Mouse (Mus musculus) hindbrain, embryonic 16.5 days (tissue): ENCODE measurements around the gene Flt1. TPM values are rescaled to one million over a fixed set of nuclear protein-coding genes. Genes with fewer than 3 reads are reported as not detected.

Experiments
- ATAC-seq: fragments of 200-750 bp; cut with Nextera tagmentation; 2 replicates; pipeline ENCODE4 v1.8.0; 2017; ENCODE audit warnings: moderate TSS enrichment, moderate library complexity
- H3K27ac ChIP-seq: fragments of 300-500 bp; sonication (generic); 2 replicates; pipeline ENCODE4 v1.5.1; 2014; ENCODE audit warnings: low read depth, mild to moderate bottlenecking, control low read depth, low read length, moderate library complexity
- H3K27me3 ChIP-seq: fragments of 300-500 bp; sonication (generic); replicated peaks from 2 replicates; pipeline ENCODE4 v1.6.1; 2014; ENCODE audit warnings: low read length; ENCODE audit not compliant: control insufficient read depth, insufficient read depth
- H3K36me3 ChIP-seq: fragments of 300-500 bp; sonication (generic); 2 replicates; pipeline ENCODE4 v1.6.1; 2014; ENCODE audit warnings: mild to moderate bottlenecking, low read length, moderate library complexity, mixed read lengths; ENCODE audit not compliant: control insufficient read depth, insufficient read depth
- H3K4me1 ChIP-seq: fragments of 300-500 bp; sonication (generic); 2 replicates; pipeline ENCODE4 v1.6.1; 2014; ENCODE audit warnings: low read depth, low read length; ENCODE audit not compliant: control insufficient read depth, insufficient read depth
- H3K4me2 ChIP-seq: fragments of 300-500 bp; sonication (generic); 2 replicates; pipeline ENCODE4 v1.6.1; 2014; ENCODE audit warnings: mild to moderate bottlenecking, low read length, control low read depth, moderate library complexity
- H3K4me3 ChIP-seq: fragments of 300-500 bp; sonication (generic); 2 replicates; pipeline ENCODE4 v1.5.1; 2014; ENCODE audit warnings: mild to moderate bottlenecking, low read length, control low read depth, moderate library complexity
- H3K9ac ChIP-seq: fragments of 300-500 bp; sonication (generic); 2 replicates; pipeline ENCODE4 v1.6.1; 2014; ENCODE audit warnings: low read depth, mild to moderate bottlenecking, control low read depth, low read length, moderate library complexity
- H3K9me3 ChIP-seq: fragments of 300-500 bp; sonication (generic); 2 replicates; pipeline ENCODE4 v1.6.1; 2014; ENCODE audit warnings: mild to moderate bottlenecking, low read length, moderate library complexity; ENCODE audit not compliant: control insufficient read depth
- WGBS: fragments of 180-500 bp; shearing (Covaris S2); extraction: QIAGEN DNeasy Blood & Tissue Kit; methylation state at CpG from one replicate; pipeline ENCODE4 v1.1.7; 2014; 5-methylcytosine and 5-hydroxymethylcytosine counted together
- polyA plus RNA-seq: library from polyadenylated mRNA; unstranded; fragments of >200 nt; fragmentation: Nextera tagmentation; extraction: Ambion mirVana; gene quantifications from 2 replicates; pipeline ENCODE4 v1.2.1, GENCODE M21; 2015

Flt1 gene
- polyA plus RNA-seq, result 14.6 and 15.1 TPM in 2 replicates

GRCm38 (mm10) chr5:147725831-147726700, at the start of gene Flt1:
Flt1 (minus strand) TSS chr5:147726011.
- H3K9ac ChIP-seq, result peak within 1 kb of the TSS; percentile 36
- H3K9me3 ChIP-seq, result no peaks in the 10 kb centered on the region
- under 1% methylated on average over 73 of the region's 82 CpGs for WGBS
- peak within 1 kb of the TSS; percentile 34 for H3K4me3 ChIP-seq
- peaks cover 18% of the 10 kb centered on the region for H3K4me1 ChIP-seq
- no peaks in the 10 kb centered on the region for H3K36me3 ChIP-seq
- H3K27me3 ChIP-seq, result peaks cover 47% of the 10 kb centered on the region
- H3K4me2 ChIP-seq, result peak within 1 kb of the TSS; percentile 77
- no peak within 1 kb of the TSS for H3K27ac ChIP-seq
- ATAC-seq, result peak; percentile 50

GRCm38 (mm10) chr5:147775222-147775621, 49.4 kb upstream of the Flt1 start:
- Histone ChIP-seq H3K27me3 (no peaks in the 10 kb centered on the region), H3K4me3 (no peak overlapping the region), H3K4me2 (no peak overlapping the region), H3K27ac (no peak overlapping the region), H3K36me3 (no peaks in the 10 kb centered on the region), H3K9me3 (no peaks in the 10 kb centered on the region), H3K9ac (no peak overlapping the region), H3K4me1 (no peaks in the 10 kb centered on the region)
- 89% methylated on average over 7 of the region's 7 CpGs for WGBS
- ATAC-seq, result no peak

GRCm38 (mm10) chr5:147769918-147770317, 44.1 kb upstream of the Flt1 start:
- no peak overlapping the region for H3K4me3 ChIP-seq
- no peak overlapping the region for H3K9ac ChIP-seq
- no peaks in the 10 kb centered on the region for H3K9me3 ChIP-seq
- H3K4me2 ChIP-seq, result no peak overlapping the region
- no peak overlapping the region for H3K27ac ChIP-seq
- H3K4me1 ChIP-seq, result no peaks in the 10 kb centered on the region
- 76% methylated on average over 6 of the region's 6 CpGs for WGBS
- no peaks in the 10 kb centered on the region for H3K27me3 ChIP-seq
- no peak for ATAC-seq
- H3K36me3 ChIP-seq, result no peaks in the 10 kb centered on the region

GRCm38 (mm10) chr5:147764061-147764460, 38.2 kb upstream of the Flt1 start:
- 75% methylated on average over 4 of the region's 4 CpGs for WGBS
- H3K9me3 ChIP-seq, result no peaks in the 10 kb centered on the region
- ATAC-seq, result no peak

GRCm38 (mm10) chr5:147761984-147762383, 36.2 kb upstream of the Flt1 start:
- no peak for ATAC-seq
- Histone ChIP-seq H3K36me3 (no peaks in the 10 kb centered on the region), H3K27ac (no peak overlapping the region), H3K9ac (no peak overlapping the region), H3K4me3 (no peak overlapping the region), H3K4me2 (no peak overlapping the region), H3K9me3 (no peaks in the 10 kb centered on the region), H3K4me1 (no peaks in the 10 kb centered on the region), H3K27me3 (no peaks in the 10 kb centered on the region)
- WGBS, result 24% methylated on average over 8 of the region's 8 CpGs

More at GRCm38 (mm10) chr5:147764061-147764460, 38.2 kb upstream of the Flt1 start:
- Histone ChIP-seq H3K9ac (no peak overlapping the region), H3K36me3 (no peaks in the 10 kb centered on the region), H3K4me3 (no peak overlapping the region), H3K27ac (no peak overlapping the region), H3K4me1 (no peaks in the 10 kb centered on the region), H3K27me3 (no peaks in the 10 kb centered on the region), H3K4me2 (no peak overlapping the region)

GRCm38 (mm10) chr5:147761275-147761674, 35.5 kb upstream of the Flt1 start:
- no peaks in the 10 kb centered on the region for H3K27me3 ChIP-seq
- H3K9ac ChIP-seq, result no peak overlapping the region
- no peaks in the 10 kb centered on the region for H3K9me3 ChIP-seq
- 10% methylated on average over 9 of the region's 9 CpGs for WGBS
- no peak overlapping the region for H3K4me2 ChIP-seq
- no peaks in the 10 kb centered on the region for H3K36me3 ChIP-seq
- H3K4me3 ChIP-seq, result no peak overlapping the region
- no peak overlapping the region for H3K27ac ChIP-seq
- H3K4me1 ChIP-seq, result no peaks in the 10 kb centered on the region
- no peak for ATAC-seq

- H3K27ac ChIP-seq, result no peak overlapping the region
- H3K36me3 ChIP-seq, result no peaks in the 10 kb centered on the region
- no peak for ATAC-seq
- WGBS, result 73% methylated on average over 9 of the region's 9 CpGs
- no peak overlapping the region for H3K9ac ChIP-seq
- H3K27me3 ChIP-seq, result peaks cover 3% of the 10 kb centered on the region
- H3K4me2 ChIP-seq, result peak overlapping the region; percentile 31; the same call in 1 of the 2 replicates
- no peaks in the 10 kb centered on the region for H3K4me1 ChIP-seq
- H3K9me3 ChIP-seq, result no peaks in the 10 kb centered on the region
- peak overlapping the region; percentile 1; the same call in 1 of the 2 replicates for H3K4me3 ChIP-seq
Measured at GRCm38 (mm10) chr5:147758640-147759319, 33.0 kb upstream of the Flt1 start.

- Histone ChIP-seq H3K9ac (no peak overlapping the region), H3K27me3 (peaks cover 9% of the 10 kb centered on the region), H3K4me1 (no peaks in the 10 kb centered on the region), H3K27ac (no peak overlapping the region), H3K4me3 (peak overlapping the region; percentile 1; the same call in 1 of the 2 replicates), H3K36me3 (no peaks in the 10 kb centered on the region), H3K4me2 (peak overlapping the region; percentile 31; the same call in 1 of the 2 replicates), H3K9me3 (no peaks in the 10 kb centered on the region)
- WGBS, result 67% methylated on average over 12 of the region's 12 CpGs
- no peak for ATAC-seq
Measured at GRCm38 (mm10) chr5:147757832-147758587, 32.2 kb upstream of the Flt1 start.
